25 mouse cellular contexts compared by ENCODE assay signal in genomic region chr1:133603174-133603573, GRCm38 (mm10). TPM values are rescaled to one million over a fixed set of nuclear protein-coding genes. Genes with fewer than 3 reads are reported as not detected.
"Had no signal": no experiment of that assay in that cellular context is flagged by ENCODE, and none has a peak within 500 bp of the region (broad histone marks: within the 10 kb centered on the region; RNA-seq: fewer than 3 reads in every experiment).

No protein-coding gene starts in this region.

- DNase-seq: forebrain, postnatal 0 days; gastrocnemius, postnatal 14 days; gastrocnemius, postnatal 36 days; heart, adult 18-20 months; kidney, adult 18-20 months; kidney, adult 8-10 months; kidney, postnatal 10 days; kidney, postnatal 25 days; kidney, postnatal 4 days had no signal

- H3K4me1 ChIP-seq: heart, embryonic 10.5 days; heart, embryonic 15.5 days; limb, embryonic 10.5 days had no signal

- H3K9me3 ChIP-seq: heart, embryonic 10.5 days; heart, embryonic 13.5 days; heart, embryonic 15.5 days; hindbrain, embryonic 13.5 days; hindbrain, embryonic 15.5 days; limb, embryonic 10.5 days; limb, embryonic 12.5 days had no signal

- H3K4me2 ChIP-seq: heart, embryonic 13.5 days; heart, embryonic 15.5 days; hindbrain, embryonic 13.5 days; hindbrain, embryonic 15.5 days; limb, embryonic 12.5 days had no signal

- H3K9ac ChIP-seq: forebrain, postnatal 0 days; heart, embryonic 13.5 days; heart, embryonic 15.5 days; hindbrain, embryonic 13.5 days; hindbrain, embryonic 15.5 days; limb, embryonic 12.5 days had no signal

- H3K27me3 ChIP-seq: heart, embryonic 13.5 days; heart, embryonic 15.5 days; hindbrain, embryonic 13.5 days; hindbrain, embryonic 15.5 days; limb, embryonic 12.5 days had no signal

- ATAC-seq: forebrain, postnatal 0 days; hindbrain, postnatal 0 days; intestine, postnatal 0 days had no signal

- H3K4me3 ChIP-seq: heart, embryonic 10.5 days; heart, embryonic 13.5 days; heart, embryonic 15.5 days; hindbrain, embryonic 13.5 days; hindbrain, embryonic 15.5 days; layer of hippocampus, adult 2 months; left cerebral cortex, adult 2 months; limb, embryonic 10.5 days; limb, embryonic 12.5 days had no signal

- H3K27ac ChIP-seq: heart, embryonic 10.5 days; heart, embryonic 13.5 days; heart, embryonic 15.5 days; hindbrain, embryonic 13.5 days; hindbrain, embryonic 15.5 days; hindbrain, postnatal 0 days; layer of hippocampus, adult 2 months; left cerebral cortex, adult 2 months; limb, embryonic 10.5 days; limb, embryonic 12.5 days had no signal

RNA-seq across cellular contexts. Expression of gene Zbed6, which starts 57.5 kb away (rescaled TPM):
- polyA plus RNA-seq: forebrain, postnatal 0 days; heart, embryonic 10.5 days; heart, embryonic 13.5 days; heart, embryonic 15.5 days; heart, postnatal 0 days; hindbrain, embryonic 11.5 days; hindbrain, embryonic 13.5 days; hindbrain, embryonic 15.5 days; intestine, embryonic 14.5 days; kidney, embryonic 14.5 days; kidney, embryonic 16.5 days; limb, embryonic 10.5 days; limb, embryonic 12.5 days had no signal
